Mouse (Mus musculus) macrophage (primary cell): ENCODE data around the gene Gm21731. TPM values are rescaled to one million over a fixed set of nuclear protein-coding genes. Genes with fewer than 3 reads are reported as not detected.
A peak's percentile ranks its signal among the peaks of the same experiment; 100 is the strongest.
"Not testable (repeated sequence)": the region's sequence is repeated elsewhere in the genome, so short reads cannot be mapped to it uniquely, and the experiment has no call there.

Experiments
- H3K27ac ChIP-seq: fragments of 350-480 bp; formaldehyde crosslinking; 2 replicates; pipeline ENCODE4 v1.9.0; 2021
- H3K36me3 ChIP-seq: fragments of 350-480 bp; formaldehyde crosslinking; 2 replicates; pipeline ENCODE4 v1.9.0; 2021; ENCODE audit errors: inconsistent target
- H3K4me3 ChIP-seq: fragments of 350-480 bp; formaldehyde crosslinking; 2 replicates; pipeline ENCODE4 v1.9.0; 2021; ENCODE audit errors: inconsistent target
- H3K79me2 ChIP-seq: fragments of 350-480 bp; formaldehyde crosslinking; 2 replicates; pipeline ENCODE4 v1.9.0; 2021; ENCODE audit errors: inconsistent target
- WGBS: methylation state at CpG from one replicate; pipeline ENCODE4 v1.1.7; 2026; ENCODE audit warnings: inconsistent platforms; ENCODE audit not compliant: missing documents; 5-methylcytosine and 5-hydroxymethylcytosine counted together
- polyA plus RNA-seq: library from polyadenylated mRNA; stranded (reverse); fragments of 250-400 nt; gene quantifications from 3 replicates; pipeline ENCODE4 v1.2.4, GENCODE M21; 2018; ENCODE audit warnings: inconsistent platforms
- total RNA-seq, 78 experiments: library from RNA; depleted of rRNA; stranded (reverse); fragments of 250-400 nt; gene quantifications; 1 replicate in 9 of 78; 2 replicates in 24 of 78; 3 replicates in 43 of 78; 4 replicates in 2 of 78; pipeline ENCODE4 v1.2.4; 2018; ENCODE audit warnings: inconsistent platforms in 56 of 78

The Gm21731 gene
- not detected for total RNA-seq (2018; cell fraction: chromatin; rRNA removed)
- total RNA-seq (2018; cell fraction: cytosol; rRNA removed), result not detected
- total RNA-seq (2018; cell fraction: nucleus; rRNA removed), result not detected
- polyA plus RNA-seq, result not detected in 3 replicates

GRCm38 (mm10) chr13:120238811-120239210 is at the start of gene Gm21731:
TSS of gene Gm21731 (plus strand) at chr13:120239111.
- H3K4me3 ChIP-seq, H3K79me2 ChIP-seq, H3K27ac ChIP-seq, H3K36me3 ChIP-seq: not testable (repeated sequence)

GRCm38 (mm10) chr13:120196189-120196821 is 42.6 kb upstream of the Gm21731 start:
- WGBS, result 17% methylated on average over 3 of the region's 8 CpGs
- not testable (repeated sequence) for H3K4me3 ChIP-seq, H3K79me2 ChIP-seq, H3K36me3 ChIP-seq
- 0 out of 2 replicates have a peak overlapping the region, but pooled peaks have one; percentile 13 for H3K27ac ChIP-seq

GRCm38 (mm10) chr13:120215847-120216246 is 23.1 kb upstream of the Gm21731 start, which contains the start of gene Gm21762:
TSS of gene Gm21762 (minus strand) at chr13:120215947.
- not testable (repeated sequence) for H3K4me3 ChIP-seq, H3K27ac ChIP-seq, H3K79me2 ChIP-seq, H3K36me3 ChIP-seq
- WGBS, result no CpG with 5 or more reads among the region's 2 CpGs

- 58% methylated on average over 2 of the region's 5 CpGs for WGBS
- not testable (repeated sequence) for H3K79me2 ChIP-seq, H3K36me3 ChIP-seq, H3K4me3 ChIP-seq, H3K27ac ChIP-seq
Observed at GRCm38 (mm10) chr13:120220922-120221321, 18.0 kb upstream of the Gm21731 start.

GRCm38 (mm10) chr13:120223012-120223659 is 15.8 kb upstream of the Gm21731 start:
- not testable (repeated sequence) for H3K79me2 ChIP-seq, H3K36me3 ChIP-seq, H3K4me3 ChIP-seq, H3K27ac ChIP-seq
- WGBS, result 95% methylated on average over 7 of the region's 25 CpGs

GRCm38 (mm10) chr13:120231798-120232197 is 7.1 kb upstream of the Gm21731 start:
- H3K27ac ChIP-seq, H3K4me3 ChIP-seq, H3K36me3 ChIP-seq, H3K79me2 ChIP-seq: not testable (repeated sequence)
- WGBS, result 92% methylated on average over 7 of the region's 17 CpGs

GRCm38 (mm10) chr13:120232447-120233049 is 6.4 kb upstream of the Gm21731 start:
- not testable (repeated sequence) for H3K36me3 ChIP-seq, H3K4me3 ChIP-seq, H3K79me2 ChIP-seq, H3K27ac ChIP-seq
- WGBS, result 77% methylated on average over 12 of the region's 25 CpGs

- not testable (repeated sequence) for H3K4me3 ChIP-seq, H3K27ac ChIP-seq, H3K79me2 ChIP-seq, H3K36me3 ChIP-seq
- no CpG with 5 or more reads among the region's 3 CpGs for WGBS
Observed at GRCm38 (mm10) chr13:120251208-120251924, 12.5 kb downstream of the Gm21731 start.

GRCm38 (mm10) chr13:120258817-120259658 is 20.1 kb downstream of the Gm21731 start:
- 0% methylated on average over 2 of the region's 3 CpGs for WGBS
- H3K36me3 ChIP-seq, H3K27ac ChIP-seq, H3K79me2 ChIP-seq, H3K4me3 ChIP-seq: not testable (repeated sequence)

GRCm38 (mm10) chr13:120259718-120260117 is 20.8 kb downstream of the Gm21731 start:
- not testable (repeated sequence) for H3K4me3 ChIP-seq, H3K79me2 ChIP-seq, H3K36me3 ChIP-seq, H3K27ac ChIP-seq
- 7% methylated on average over 2 of the region's 3 CpGs for WGBS

- H3K36me3 ChIP-seq, result not testable (repeated sequence)
Observed at GRCm38 (mm10) chr13:120262870-120263269, 24.0 kb downstream of the Gm21731 start, which contains the start of gene AF067061. TSS of gene AF067061 (plus strand) at chr13:120263114.

GRCm38 (mm10) chr13:120277837-120278236 is 38.9 kb downstream of the Gm21731 start:
- H3K36me3 ChIP-seq, H3K4me3 ChIP-seq, H3K79me2 ChIP-seq, H3K27ac ChIP-seq: not testable (repeated sequence)
- 69% methylated on average over 1 of the region's 2 CpGs for WGBS

More at GRCm38 (mm10) chr13:120262870-120263269, 24.0 kb downstream of the Gm21731 start, which contains the start of gene AF067061:
- H3K79me2 ChIP-seq, H3K4me3 ChIP-seq, H3K27ac ChIP-seq: not testable (repeated sequence)
- WGBS, result 95% methylated on average over 2 of the region's 2 CpGs

GRCm38 (mm10) chr13:120278784-120279183 is 39.9 kb downstream of the Gm21731 start:
- no peaks in the 10 kb centered on the region for H3K79me2 ChIP-seq
- 92% methylated on average over 9 of the region's 9 CpGs for WGBS
- no peaks in the 10 kb centered on the region for H3K36me3 ChIP-seq
- H3K4me3 ChIP-seq, result no peak overlapping the region
- H3K27ac ChIP-seq, result no peak overlapping the region
